Mouse (Mus musculus): ENCODE measurements around the gene Mink1. TPM values are rescaled to one million over a fixed set of nuclear protein-coding genes. Genes with fewer than 3 reads are reported as not detected.
"Not testable (repeated sequence)": the region's sequence is repeated elsewhere in the genome, so short reads cannot be mapped to it uniquely, and the experiment has no call there.

The Mink1 gene
- polyA plus RNA-seq, 1 experiment from 2014 or later: 6.6 TPM

GRCm38 (mm10) chr11:70553940-70554339 is 8.7 kb upstream of the Mink1 start:
- no peak for DNase-seq (ENCODE audit: low spot score)

GRCm38 (mm10) chr11:70557545-70557944 is 5.1 kb upstream of the Mink1 start:
- no peak for DNase-seq (ENCODE audit: low spot score)

- DNase-seq (ENCODE audit: low spot score): no peak
Measured at GRCm38 (mm10) chr11:70561937-70562286, 769 bp upstream of the Mink1 start.

- DNase-seq (ENCODE audit: low spot score): no peak
Measured at GRCm38 (mm10) chr11:70562995-70563469, 351 bp downstream of the Mink1 start.

GRCm38 (mm10) chr11:70563470-70564275 is 992 bp downstream of the Mink1 start:
- DNase-seq (ENCODE audit: low spot score): peak; percentile 52

- no peak for DNase-seq (ENCODE audit: low spot score)
Measured at GRCm38 (mm10) chr11:70564276-70564873, 1.7 kb downstream of the Mink1 start.

GRCm38 (mm10) chr11:70566586-70566985 is 3.9 kb downstream of the Mink1 start:
- no peak for DNase-seq (ENCODE audit: low spot score)

GRCm38 (mm10) chr11:70570614-70571013 is 7.9 kb downstream of the Mink1 start:
- not testable (repeated sequence) for DNase-seq (ENCODE audit: low spot score)

- no peak for DNase-seq (ENCODE audit: low spot score)
Measured at GRCm38 (mm10) chr11:70571641-70572040, 9.0 kb downstream of the Mink1 start.

- DNase-seq (ENCODE audit: low spot score): no peak
Measured at GRCm38 (mm10) chr11:70572348-70572902, 9.7 kb downstream of the Mink1 start.

GRCm38 (mm10) chr11:70573872-70574271 is 11.2 kb downstream of the Mink1 start:
- no peak for DNase-seq (ENCODE audit: low spot score)

GRCm38 (mm10) chr11:70577201-70577600 is 14.5 kb downstream of the Mink1 start:
- no peak for DNase-seq (ENCODE audit: low spot score)

GRCm38 (mm10) chr11:70578962-70579361 is 16.3 kb downstream of the Mink1 start:
- no peak for DNase-seq (ENCODE audit: low spot score)

GRCm38 (mm10) chr11:70579710-70580357 is 17.2 kb downstream of the Mink1 start:
- DNase-seq (ENCODE audit: low spot score): peak; percentile 42

GRCm38 (mm10) chr11:70580358-70580720 is 17.7 kb downstream of the Mink1 start:
- no peak for DNase-seq (ENCODE audit: low spot score)

GRCm38 (mm10) chr11:70580921-70581320 is 18.2 kb downstream of the Mink1 start:
- peak; percentile 38 for DNase-seq (ENCODE audit: low spot score)

- DNase-seq (ENCODE audit: low spot score): no peak
Measured at GRCm38 (mm10) chr11:70582196-70582595, 19.5 kb downstream of the Mink1 start.

GRCm38 (mm10) chr11:70583022-70583714 is 20.5 kb downstream of the Mink1 start:
- no peak for DNase-seq (ENCODE audit: low spot score)

- no peak for DNase-seq (ENCODE audit: low spot score)
Measured at GRCm38 (mm10) chr11:70583775-70584174, 21.1 kb downstream of the Mink1 start.

GRCm38 (mm10) chr11:70585457-70585856 is 22.8 kb downstream of the Mink1 start:
- DNase-seq (ENCODE audit: low spot score): no peak

- no peak for DNase-seq (ENCODE audit: low spot score)
Measured at GRCm38 (mm10) chr11:70586261-70586660, 23.6 kb downstream of the Mink1 start.
